Mouse (Mus musculus): ENCODE results near the gene Lurap1.

Gene Lurap1

DNA sequence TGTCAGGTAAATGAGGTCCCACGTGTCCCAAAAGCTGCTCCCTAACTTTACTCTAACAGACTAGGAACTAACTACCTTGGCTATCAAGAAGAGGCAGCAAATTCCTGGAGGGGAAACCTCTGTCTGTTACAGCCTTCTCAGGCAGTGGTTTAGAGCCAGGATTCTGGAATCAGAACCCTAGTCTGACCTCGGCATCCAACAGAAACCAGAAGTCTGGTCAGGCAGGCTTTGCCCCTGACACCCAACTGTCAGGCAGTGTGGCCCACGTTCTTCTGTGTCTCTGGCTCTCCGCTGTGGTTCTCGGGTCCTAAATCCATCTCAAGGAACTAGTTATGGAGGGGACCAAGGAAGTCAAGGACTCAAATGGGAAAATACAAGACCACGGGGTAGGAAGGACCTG is at the start of gene Lurap1:
Gene Lurap1 (minus strand): TSS at position 101 of the 400 bp plus-strand sequence.
- DNase-seq (ENCODE audit: low read depth in 2 of 2, low spot score in 2 of 2): no peak

DNA sequence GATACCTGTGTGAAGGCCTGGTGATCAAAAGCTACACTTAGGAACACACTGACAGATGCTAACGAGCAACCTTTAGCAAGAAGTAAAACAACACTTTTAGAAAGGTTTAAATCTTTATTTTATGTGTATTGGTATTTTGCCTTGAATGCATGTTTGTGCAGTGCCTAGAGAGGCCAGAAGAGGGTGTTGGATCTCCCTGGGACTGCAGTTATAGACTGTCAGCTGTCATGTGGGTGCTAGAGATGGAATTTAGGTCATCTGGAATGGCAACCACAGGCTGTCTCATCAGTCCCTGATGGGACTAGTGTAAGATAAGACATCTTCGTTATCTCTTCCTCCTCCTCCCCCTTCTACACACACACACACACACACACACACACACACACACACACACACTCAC is 47.3 kb upstream of the Lurap1 start:
- no peak for DNase-seq (ENCODE audit: low read depth in 2 of 2, low spot score in 2 of 2)

DNA sequence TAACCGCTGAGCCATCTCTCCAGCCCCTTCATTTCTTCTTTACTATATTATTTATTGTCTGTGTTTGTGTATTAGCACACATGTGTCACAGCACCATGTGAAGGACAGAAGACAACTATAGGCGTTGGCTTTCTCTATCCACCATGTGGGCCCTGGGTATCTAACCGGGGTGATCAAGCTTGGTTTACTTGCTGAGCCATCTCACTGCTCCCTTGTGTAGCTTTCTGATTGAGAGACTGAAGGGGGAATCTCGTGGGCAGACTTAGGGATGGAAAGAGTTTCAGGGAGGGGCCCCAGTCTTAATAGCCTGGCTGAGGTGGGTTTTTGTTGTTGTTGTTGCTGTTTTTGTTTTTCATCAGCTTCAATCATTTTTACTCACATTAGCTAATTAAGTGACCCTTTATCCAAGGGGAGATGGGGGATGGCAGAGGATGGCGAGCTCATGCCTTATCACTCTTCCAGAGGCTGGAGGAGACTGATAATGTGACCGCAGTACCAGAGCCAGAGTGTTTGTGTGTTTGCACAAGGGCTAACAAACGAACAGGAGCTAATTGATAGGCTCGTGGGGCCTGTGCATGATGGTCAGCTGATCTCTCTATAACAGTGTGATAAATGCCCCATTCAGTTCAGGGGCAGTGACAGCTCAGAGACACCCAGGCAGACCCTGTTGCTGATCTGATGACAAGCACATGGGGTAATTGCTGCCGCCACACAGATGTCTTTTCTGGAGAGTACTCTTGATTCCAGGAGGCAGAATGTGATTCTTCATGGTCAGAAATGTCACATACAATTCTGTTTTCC is 42.6 kb upstream of the Lurap1 start:
- no peak for DNase-seq (ENCODE audit: low read depth in 2 of 2, low spot score in 2 of 2)

DNA sequence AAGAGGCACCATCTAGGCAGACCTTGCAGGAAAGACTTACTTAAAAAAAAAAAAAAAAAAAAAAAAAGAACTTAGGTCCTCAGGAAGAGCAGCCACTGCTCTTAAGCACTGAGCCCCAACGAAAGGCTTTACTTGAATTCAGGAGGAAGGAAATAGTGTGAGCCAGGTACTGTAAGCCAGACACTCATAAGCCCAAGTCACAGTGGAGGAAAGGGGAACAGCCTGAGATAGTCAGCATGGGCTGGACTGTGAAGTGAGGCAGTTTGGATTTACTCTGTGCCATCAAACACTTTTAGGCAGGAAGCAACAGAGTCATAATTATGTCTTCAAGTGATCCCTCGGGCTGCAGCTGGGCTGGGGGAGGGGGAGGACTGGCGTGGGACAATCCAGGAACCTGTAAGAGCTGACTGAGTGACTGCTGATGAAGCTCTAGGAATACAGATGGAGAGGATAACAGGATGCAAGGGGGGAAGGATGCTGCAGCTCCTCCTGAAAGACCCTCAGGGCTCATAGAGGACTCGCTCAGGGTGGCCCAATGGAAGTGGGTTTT is 41.2 kb upstream of the Lurap1 start:
- no peak for DNase-seq (ENCODE audit: low read depth in 2 of 2, low spot score in 2 of 2)

DNA sequence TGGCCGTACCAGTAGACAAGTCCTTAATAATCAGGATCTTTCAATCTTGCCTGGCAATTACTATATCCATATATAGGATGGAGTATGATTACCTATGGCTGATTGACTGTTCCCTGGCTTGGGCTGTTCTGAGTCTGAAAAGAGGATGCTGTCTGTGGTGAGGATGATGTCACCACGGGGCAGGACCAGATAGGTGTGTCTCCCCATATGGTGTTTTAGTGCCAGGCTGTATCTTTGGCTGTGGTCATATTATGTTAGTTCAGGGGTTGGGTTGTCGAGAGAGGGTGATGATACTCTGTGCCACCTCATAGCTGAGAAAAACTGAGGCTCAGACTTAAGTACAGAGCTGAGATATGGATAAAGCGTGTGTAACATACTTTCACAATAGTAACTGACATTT is 33.9 kb upstream of the Lurap1 start:
- no peak for DNase-seq (ENCODE audit: low read depth in 2 of 2, low spot score in 2 of 2)

DNA sequence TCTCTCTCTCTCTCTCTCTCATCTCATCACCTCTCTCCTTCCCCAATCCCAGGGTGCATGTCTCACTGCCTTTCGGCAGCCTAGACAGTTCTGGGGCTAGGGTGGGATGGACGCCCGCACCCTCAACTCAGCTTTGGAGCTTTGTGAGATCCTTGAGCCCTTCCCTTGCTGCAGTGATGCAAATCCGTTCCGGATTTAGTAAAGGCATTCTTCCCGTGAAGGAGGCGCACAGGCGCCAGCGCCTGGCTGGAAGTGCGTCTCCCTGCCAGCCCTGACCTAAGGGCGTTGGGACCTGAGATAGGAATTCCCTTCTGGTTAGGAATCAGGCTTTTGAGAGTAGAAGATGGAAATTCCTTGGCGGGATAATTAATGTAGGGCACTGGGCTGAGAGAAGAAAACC is 31.6 kb upstream of the Lurap1 start:
- no peak for DNase-seq (ENCODE audit: low read depth in 2 of 2, low spot score in 2 of 2)

DNA sequence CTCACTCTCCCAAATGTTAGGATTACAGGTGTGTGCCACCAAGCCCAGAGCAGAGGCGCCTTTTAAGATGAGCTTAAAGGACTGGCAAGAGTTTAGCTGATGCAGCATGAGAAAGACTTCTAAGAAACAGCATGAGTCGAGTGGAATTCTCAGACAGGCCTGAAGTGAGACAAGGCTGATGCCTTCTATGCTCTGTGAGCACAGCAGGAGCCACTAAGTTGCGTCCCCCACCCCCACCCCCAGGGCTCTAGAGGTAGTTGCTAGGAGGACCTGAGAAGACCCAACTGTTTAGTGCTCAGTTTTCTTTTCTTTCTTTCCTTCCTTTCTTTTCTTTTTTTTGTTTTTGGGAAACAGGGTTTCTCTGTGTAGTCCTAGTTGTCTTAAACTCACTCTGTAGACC is 30.9 kb upstream of the Lurap1 start:
- DNase-seq (ENCODE audit: low read depth in 2 of 2, low spot score in 2 of 2): no peak

DNA sequence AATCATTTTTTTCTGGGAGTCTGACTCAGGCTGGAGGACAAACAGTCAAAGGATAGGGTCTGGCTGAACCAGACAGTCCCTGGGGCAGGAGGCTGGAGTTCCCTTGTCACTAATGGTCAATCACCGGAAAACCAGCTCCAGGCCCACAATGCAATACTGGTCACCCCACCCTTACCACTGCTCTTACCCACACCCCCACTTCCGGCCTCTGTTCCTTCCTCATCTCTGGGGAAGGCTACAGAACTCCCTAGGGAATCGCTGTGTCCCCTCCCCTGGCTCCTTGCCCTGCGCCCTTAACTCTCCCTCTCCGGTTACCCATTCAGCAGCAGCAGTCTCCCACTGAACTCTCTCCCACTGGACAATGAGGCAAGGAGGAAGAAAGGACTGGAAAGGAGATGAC is 26.0 kb upstream of the Lurap1 start:
- no peak for DNase-seq (ENCODE audit: low read depth in 2 of 2, low spot score in 2 of 2)

DNA sequence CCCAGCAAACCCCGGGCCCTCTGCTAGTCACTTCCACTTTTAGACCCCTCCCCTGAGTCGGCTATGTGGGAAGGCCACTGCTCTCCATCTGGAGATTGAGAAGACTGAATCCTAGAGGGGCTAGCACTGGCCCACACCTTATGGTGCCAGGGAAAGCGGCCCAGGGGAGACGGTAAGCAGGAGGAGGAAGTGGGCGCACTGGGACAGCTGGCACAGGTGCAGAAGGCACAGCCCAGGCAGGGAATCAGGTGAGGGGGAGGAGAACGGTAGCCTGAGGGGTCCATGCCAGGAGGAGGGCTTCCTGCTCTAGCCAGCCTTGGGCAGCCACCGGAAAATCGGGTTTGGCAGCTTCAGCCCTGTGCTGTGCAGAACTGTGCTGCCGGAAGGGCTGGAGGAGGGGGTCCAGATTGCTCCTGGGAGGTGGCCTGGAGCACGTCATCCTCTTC is 25.4 kb upstream of the Lurap1 start:
- DNase-seq (ENCODE audit: low read depth in 2 of 2, low spot score in 2 of 2): peak in 1 of 2 experiments; percentile 9

DNA sequence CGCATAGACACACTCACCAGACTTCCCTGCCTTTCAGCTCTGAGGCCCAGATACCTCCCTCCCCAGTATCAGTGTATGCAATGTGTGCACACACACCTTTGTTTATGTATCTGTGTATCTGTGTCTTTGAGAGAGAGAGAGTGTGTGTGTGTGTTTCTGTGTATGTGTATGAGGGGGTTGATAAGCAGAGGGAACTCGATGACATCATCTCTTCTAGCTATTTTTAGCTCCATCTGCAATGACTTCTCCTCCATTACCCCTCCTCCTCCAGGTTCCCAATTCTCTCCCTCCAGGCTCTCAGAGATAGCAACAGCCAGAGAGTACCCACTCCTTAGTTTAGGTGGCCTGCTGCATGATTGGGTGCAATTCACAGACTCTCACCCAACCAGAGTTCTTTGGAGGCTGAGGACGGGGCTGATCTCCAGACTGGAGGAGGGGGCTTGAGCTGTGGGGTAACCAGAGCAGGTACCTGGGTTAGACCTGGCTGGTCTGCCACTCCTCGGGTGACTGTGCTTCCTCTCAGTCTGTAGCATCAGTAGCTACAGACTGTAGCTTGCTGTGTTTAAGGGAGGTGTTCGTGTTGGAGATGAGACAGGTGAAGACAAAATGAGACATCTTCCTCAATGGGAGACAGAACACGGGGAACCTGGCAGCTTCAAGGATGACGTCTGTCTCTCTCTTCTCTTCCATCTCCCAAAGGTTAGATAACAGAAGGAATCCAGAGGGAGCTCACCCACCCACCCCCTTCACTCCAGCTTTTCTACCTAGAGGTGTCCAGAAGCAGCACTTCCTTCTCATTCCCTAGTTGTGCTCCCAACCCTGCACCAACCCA is 24.8 kb upstream of the Lurap1 start:
- no peak for DNase-seq (ENCODE audit: low read depth in 2 of 2, low spot score in 2 of 2)

DNA sequence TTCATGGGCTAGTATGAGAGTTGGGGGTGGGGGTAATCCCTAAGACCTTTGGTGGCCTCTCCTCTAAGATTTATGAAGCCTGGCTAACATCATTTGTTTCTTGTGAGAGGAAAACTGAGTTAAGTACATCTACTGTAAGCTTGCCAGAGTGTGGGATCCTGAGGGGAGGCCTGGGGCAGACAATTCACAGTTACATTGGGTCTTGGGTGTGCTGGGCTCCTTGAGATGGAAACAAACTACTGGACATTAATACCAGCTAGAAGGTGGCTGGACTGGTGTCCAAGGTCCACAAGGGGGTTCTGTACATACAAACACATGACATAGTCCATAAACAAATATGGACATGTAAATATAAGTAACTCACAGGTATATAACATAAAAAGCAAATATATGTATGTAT is 24.0 kb upstream of the Lurap1 start:
- DNase-seq (ENCODE audit: low read depth in 2 of 2, low spot score in 2 of 2): no peak

DNA sequence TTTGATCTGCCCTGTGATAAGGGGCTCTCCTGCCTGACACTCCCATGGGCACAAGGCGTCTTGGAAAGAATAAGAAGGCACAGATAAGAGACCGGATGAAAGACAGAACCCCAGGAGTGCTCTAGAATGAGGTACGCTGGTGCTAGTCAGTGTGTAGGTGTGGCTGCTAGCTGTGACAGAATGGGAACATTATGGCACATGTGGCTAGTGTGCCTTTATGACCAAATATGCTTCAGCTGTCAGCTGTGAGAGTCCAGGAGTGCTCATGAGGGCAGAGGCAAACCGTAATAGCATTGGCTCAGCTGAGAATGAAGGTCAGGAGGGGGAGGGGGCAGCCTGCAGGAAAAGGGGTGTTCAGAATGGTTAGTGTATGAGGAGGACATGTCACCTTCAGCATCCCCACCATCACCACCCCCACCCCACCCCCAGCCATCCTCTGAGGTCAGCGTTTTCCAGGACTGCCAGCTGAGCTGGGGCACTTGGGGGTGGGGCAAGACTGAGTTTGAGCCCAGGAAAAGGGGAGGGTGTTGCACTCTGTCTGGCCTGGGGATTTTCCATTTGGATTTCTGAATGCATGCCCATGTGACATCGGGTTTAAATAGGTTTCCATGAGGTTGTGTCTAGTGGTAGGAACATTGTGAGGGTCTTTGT is 23.5 kb upstream of the Lurap1 start:
- DNase-seq (ENCODE audit: low read depth in 2 of 2, low spot score in 2 of 2): no peak

DNA sequence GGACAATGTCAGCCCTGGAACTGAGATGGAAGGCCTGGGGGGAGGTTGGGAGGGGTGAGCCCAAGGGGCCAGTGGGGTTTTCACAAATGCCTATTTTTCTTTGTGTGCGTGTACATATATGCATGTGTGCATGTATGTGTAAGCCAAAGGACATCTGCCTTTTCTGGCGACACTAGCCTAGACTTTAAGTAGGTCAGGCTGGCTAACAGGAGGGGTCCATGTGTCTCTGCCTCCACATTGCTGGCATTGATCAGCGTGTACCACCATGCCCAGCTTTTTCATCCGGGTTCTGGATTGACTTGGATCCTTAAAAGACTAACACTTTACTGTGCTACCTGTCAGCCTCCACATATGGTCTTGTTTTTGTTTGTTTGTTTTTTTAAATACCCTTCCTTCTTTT is 22.6 kb upstream of the Lurap1 start:
- no peak for DNase-seq (ENCODE audit: low read depth in 2 of 2, low spot score in 2 of 2)

DNA sequence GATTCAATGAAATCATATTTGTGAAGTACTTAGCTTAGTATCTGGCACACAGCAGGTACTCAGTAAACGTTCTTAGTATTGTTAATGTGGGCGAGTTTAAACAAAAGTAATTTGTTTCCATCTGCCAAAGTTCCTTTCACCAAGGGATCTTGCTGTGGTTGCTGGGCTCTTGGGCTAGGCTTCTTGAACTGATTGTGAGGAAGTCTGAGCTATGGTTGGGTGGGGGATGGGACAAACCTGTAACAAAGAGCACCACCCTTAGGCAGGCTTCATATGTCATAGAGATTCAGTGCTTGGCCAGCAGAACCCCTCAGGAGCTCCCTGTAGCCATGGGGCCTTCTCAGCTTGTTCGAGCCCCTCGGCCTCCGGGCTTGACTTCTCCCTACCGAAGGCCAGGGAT is 21.9 kb upstream of the Lurap1 start, which contains the start of the genes 1700042G07Rik and Gm49337:
Gene 1700042G07Rik (plus strand): TSS at position 301 of the 400 bp plus-strand sequence.
Gene Gm49337 (plus strand): TSS at position 313 of the 400 bp plus-strand sequence.
- no peak for DNase-seq (ENCODE audit: low read depth in 2 of 2, low spot score in 2 of 2)

DNA sequence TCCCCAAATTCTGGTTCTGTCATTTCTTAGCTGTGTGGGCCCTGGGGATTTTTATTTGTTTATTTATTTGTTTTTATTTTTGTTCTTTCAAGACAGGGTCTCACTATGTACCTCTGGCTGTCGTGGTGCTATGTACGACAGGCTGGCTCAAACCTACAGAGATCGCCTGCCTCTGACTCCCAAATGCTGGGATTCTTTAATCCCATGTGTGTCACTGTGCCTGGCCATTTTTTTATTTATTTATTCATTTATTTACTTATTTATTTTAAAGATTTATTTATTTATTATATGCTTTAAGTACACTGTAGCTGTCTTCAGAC is 18.2 kb upstream of the Lurap1 start:
- DNase-seq (ENCODE audit: low read depth in 2 of 2, low spot score in 2 of 2): no peak

DNA sequence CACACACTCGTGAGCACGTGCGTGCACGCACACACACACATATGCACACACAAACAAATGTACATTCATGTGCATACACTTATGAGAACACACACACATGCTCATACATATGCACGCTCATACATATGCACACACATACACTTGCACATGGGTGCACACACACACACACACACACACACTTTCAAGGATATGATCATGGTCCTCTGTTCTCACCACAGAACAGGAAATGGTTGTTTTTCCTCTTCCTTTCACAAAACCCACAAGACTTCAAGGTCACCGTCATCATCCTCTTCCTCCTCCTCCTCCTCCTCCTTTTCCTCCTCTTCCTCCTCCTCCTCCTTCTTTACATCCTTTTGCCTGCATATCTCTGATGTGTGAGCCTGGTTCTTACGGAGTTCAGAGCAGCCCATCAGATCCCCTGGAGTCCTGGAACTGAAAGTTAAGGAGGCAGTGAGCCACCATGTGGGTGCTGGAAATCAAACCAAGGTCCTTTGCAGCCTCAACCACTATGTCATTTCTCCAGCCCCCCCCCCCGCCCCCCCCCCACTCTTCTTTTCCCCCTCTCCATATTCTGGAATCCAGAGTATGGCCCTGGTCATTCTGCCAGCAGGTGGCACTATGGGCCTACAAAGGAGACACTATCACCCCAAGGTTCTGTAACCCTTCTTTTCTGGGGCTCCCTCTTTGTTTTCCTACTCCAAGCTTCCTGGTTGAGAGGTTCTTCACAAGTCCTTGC is 17.6 kb upstream of the Lurap1 start:
- peak; percentile 29 to 57 for DNase-seq (ENCODE audit: low read depth in 2 of 2, low spot score in 2 of 2)

DNA sequence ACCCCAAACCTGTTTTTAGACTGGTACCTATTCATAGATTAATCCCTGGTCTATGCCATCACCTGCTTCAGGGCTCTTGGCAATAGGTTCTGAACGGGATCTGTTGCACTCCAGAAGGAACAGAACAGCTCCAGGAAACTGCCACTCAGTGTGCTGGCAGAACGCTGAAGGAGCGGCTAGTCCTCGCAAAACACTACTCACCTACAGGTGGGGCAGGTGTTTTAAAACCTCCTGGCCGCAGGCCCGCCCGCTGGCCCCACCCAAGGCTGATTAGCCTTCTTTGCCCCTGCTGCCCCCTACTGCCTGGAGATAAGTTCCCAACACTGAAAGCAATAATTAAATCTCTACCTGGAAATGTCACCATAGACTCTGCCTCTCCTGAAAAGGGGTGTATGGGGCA is 16.3 kb upstream of the Lurap1 start, which contains the start of gene Tspan1:
Gene Tspan1 (minus strand): TSS at position 198 of the 400 bp plus-strand sequence.
- no peak for DNase-seq (ENCODE audit: low read depth in 2 of 2, low spot score in 2 of 2)

DNA sequence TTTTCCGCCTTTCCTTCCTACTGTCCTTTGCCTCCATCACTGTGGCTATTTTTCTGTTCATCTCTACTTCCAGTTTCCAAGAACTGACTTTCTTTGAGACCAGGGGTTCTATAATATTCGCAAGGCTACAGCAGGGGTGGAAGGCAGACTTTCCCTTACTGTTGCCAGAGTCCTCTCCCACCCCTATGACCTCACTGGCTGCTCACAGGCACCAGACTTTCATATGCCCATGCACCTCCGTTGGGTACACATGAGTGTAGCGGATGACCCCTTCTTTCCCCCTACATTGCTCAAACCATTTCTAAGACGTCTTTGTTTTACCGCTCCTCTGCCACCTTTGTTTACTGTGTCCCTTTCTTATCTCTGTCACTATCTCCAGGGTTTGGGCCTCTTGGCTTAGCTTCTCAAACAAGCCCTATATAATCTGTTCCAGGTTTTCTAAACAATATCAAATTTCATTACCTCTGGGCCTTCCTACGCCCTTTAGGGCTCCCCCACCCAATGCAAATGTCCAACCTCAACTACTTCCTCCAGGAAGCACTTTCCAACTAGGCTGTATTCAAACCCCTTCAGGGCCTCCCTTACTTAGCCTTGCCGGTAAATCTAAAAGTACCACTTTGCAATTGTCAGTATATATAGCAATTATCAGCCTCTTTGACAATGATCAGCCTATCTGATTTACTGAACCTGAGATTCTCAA is 14.7 kb upstream of the Lurap1 start:
- no peak for DNase-seq (ENCODE audit: low read depth in 2 of 2, low spot score in 2 of 2)

DNA sequence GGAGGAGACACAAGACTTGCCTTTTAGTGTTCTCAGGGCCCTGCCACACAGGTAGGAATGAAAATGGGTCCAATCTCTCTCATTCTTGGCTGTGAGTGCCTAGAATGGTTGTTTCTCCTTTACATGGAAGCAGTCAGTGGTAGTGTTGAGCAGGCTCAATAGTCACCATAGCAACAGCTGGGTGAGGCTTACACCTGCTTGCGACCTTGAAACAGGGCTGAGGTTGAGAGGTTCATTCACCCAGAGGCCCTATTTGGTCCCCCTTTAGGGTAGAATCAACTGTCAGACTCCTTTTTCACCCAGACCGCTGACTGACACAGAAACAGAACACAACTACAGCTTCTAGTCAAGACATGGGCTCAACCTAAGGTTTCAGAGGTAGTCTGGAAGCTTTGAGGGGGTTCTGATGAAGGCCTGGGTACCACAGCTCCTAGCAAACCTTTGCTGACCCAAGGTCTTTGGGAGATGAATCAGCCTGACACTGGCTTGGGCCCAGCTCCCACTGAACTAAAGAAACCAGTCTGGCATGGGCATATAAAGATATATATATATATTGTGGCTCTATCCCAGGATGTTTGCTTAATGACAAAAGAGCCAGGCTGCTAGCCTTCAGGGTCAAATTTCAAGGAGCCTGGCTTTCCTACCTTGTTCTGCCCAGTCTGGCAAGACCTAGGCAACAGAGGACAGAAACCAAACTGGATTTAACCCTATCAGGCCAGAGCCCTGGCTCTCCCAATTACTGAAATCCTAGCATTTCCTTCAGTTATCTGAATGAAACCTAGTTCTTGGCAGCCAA is 13.8 kb upstream of the Lurap1 start:
- DNase-seq (ENCODE audit: low read depth in 2 of 2, low spot score in 2 of 2): no peak

All from CD8-positive naive resting alpha-beta T cell, adult 2 months (primary cell).